Mouse (Mus musculus) lung, postnatal 0 days (tissue): ENCODE results near the gene Gm20820. TPM values are rescaled to one million over a fixed set of nuclear protein-coding genes. Genes with fewer than 3 reads are reported as not detected.
"Not testable (repeated sequence)": the region's sequence is repeated elsewhere in the genome, so short reads cannot be mapped to it uniquely, and the experiment has no call there.

Experiments used
- ATAC-seq: fragments of 200-750 bp; cut with Nextera tagmentation; 2 replicates; pipeline ENCODE4 v1.8.0; 2017; ENCODE audit warnings: moderate library complexity
- DNase-seq: peaks from one replicate; pipeline ENCODE4 v3.0.0-alpha.2; 2016; ENCODE audit warnings: low spot score
- H3K27ac ChIP-seq: fragments of 300-500 bp; sonication (generic); 2 replicates; pipeline ENCODE4 v1.5.1; 2014; ENCODE audit warnings: antibody characterized with exemption, mild to moderate bottlenecking, low read length, mixed read lengths
- H3K27me3 ChIP-seq: fragments of 300-500 bp; sonication (generic); replicated peaks from 2 replicates; pipeline ENCODE4 v1.6.1; 2014; ENCODE audit warnings: low read length, mixed read lengths; ENCODE audit not compliant: insufficient read depth
- H3K36me3 ChIP-seq: fragments of 300-500 bp; sonication (generic); 2 replicates; pipeline ENCODE4 v1.6.1; 2014; ENCODE audit warnings: low read length, mixed read lengths; ENCODE audit not compliant: insufficient read depth
- H3K4me1 ChIP-seq: fragments of 300-500 bp; sonication (generic); 2 replicates; pipeline ENCODE4 v1.6.1; 2014; ENCODE audit warnings: antibody characterized with exemption, low read depth, low read length, mixed read lengths; ENCODE audit not compliant: insufficient read depth
- H3K4me2 ChIP-seq: fragments of 300-500 bp; sonication (generic); replicated peaks from 2 replicates; pipeline ENCODE4 v1.6.1; 2014; ENCODE audit warnings: low read depth, mild to moderate bottlenecking, low read length, moderate library complexity, mixed read lengths
- H3K4me3 ChIP-seq: fragments of 300-500 bp; sonication (generic); 2 replicates; pipeline ENCODE4 v1.5.1; 2014; ENCODE audit warnings: low read depth, low read length
- H3K9ac ChIP-seq: fragments of 300-500 bp; sonication (generic); replicated peaks from 2 replicates; pipeline ENCODE4 v1.6.1; 2014; ENCODE audit warnings: low read depth, mild to moderate bottlenecking
- H3K9me3 ChIP-seq: fragments of 300-500 bp; sonication (generic); 2 replicates; pipeline ENCODE4 v1.6.1; 2016; ENCODE audit warnings: low read length, mixed read lengths
- WGBS: fragments of 180-500 bp; shearing (Covaris S2); extraction: QIAGEN DNeasy Blood & Tissue Kit; methylation state at CpG from one replicate; pipeline ENCODE4 v1.1.7; 2014; 5-methylcytosine and 5-hydroxymethylcytosine counted together
- polyA plus RNA-seq: library from polyadenylated mRNA; unstranded; fragments of >200 nt; fragmentation: Nextera tagmentation; extraction: Ambion mirVana; gene quantifications from 2 replicates; pipeline ENCODE4 v1.2.1, GENCODE M21; 2015

Gene Gm20820
- polyA plus RNA-seq: not detected in 2 replicates

DNA sequence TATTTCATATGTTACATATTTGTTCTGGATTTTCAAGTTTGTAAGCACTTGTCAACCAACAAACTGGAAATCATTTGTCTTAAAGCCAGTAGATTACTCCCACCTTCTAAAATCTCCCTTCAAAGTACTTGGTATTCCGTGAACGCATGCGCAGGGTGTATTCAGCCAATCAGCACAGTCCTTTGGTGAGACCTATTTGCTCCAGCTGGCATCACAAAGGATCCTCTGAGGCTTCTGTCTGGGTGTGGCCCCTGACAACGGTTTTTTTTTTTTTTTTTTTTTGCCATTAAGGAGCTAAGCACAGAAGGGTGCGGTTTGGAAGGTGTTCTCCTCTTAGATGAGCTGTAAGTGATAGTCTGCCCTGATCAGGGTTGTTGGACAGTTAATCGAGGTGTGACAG lies at the start of gene Gm20820:
Gene Gm20820, plus strand, starts transcription at position 301 of the 400 bp plus-strand sequence.
- H3K4me1 ChIP-seq, DNase-seq, H3K9me3 ChIP-seq, H3K4me2 ChIP-seq, H3K4me3 ChIP-seq, H3K27ac ChIP-seq, H3K27me3 ChIP-seq, ATAC-seq, H3K9ac ChIP-seq, H3K36me3 ChIP-seq: not testable (repeated sequence)
- no CpG with 5 or more reads among the region's 6 CpGs for WGBS
